Mouse (Mus musculus): ENCODE measurements around the gene Hoxd11.

DNA sequence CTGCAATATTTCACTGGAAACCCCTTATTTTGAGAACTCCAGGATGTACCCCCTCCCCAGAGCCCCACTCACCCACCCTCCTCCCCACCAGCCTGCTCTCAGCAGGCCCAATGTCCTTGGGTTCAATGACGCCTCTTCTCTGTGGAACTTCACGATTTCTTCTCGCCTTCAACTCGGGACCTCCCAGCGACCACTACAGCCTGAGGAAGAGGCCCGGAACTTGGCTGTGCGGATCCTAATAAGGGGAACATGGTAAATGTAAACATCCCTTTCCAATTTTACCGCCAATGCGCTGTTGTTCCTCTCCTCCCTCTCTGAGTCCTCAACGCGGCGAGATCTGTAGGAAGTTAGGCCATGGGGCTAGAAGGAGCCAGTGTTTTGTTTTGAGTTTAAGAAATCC lies 4.7 kb downstream of the Hoxd11 start:
- no peak for TF ChIP-seq CTCF (IDR thresholded peaks at IDR 0.05)
- TF ChIP-seq EP300 (IDR thresholded peaks at IDR 0.05), result no peak
